Mouse (Mus musculus) B cell, adult 2 months (primary cell): ENCODE data around the gene Atad3a.
"Not testable (repeated sequence)": the region's sequence is repeated elsewhere in the genome, so short reads cannot be mapped to it uniquely, and the experiment has no call there.

Experiments used
- DNase-seq, 2 experiments: peaks; one replicate each; pipeline ENCODE4 v3.0.0; 2022

The Atad3a gene

GRCm38 (mm10) chr4:155774971-155775740 is 14.3 kb upstream of the Atad3a start:
- peak; percentile 55 to 61 for DNase-seq

GRCm38 (mm10) chr4:155774280-155774754 is 13.4 kb upstream of the Atad3a start, which contains the start of gene Vwa1:
Vwa1 (minus strand) TSS chr4:155774698.
- peak; percentile 88 to 92 for DNase-seq

- DNase-seq: no peak
These were observed 12.6 kb upstream of the Atad3a start for GRCm38 (mm10) chr4:155773335-155774078.

GRCm38 (mm10) chr4:155772786-155773185 is 11.9 kb upstream of the Atad3a start:
- DNase-seq: no peak

GRCm38 (mm10) chr4:155771706-155772105 is 10.8 kb upstream of the Atad3a start:
- no peak for DNase-seq

GRCm38 (mm10) chr4:155770626-155771025 is 9.7 kb upstream of the Atad3a start:
- no peak for DNase-seq

- DNase-seq: peak; percentile 89 to 92
These were observed 9.1 kb upstream of the Atad3a start for GRCm38 (mm10) chr4:155769880-155770512.

- DNase-seq: no peak
These were observed 8.6 kb upstream of the Atad3a start for GRCm38 (mm10) chr4:155769496-155769879.

- no peak for DNase-seq
These were observed 1.5 kb upstream of the Atad3a start for GRCm38 (mm10) chr4:155762357-155762756.

GRCm38 (mm10) chr4:155761356-155762099 is 635 bp upstream of the Atad3a start:
- no peak for DNase-seq

- DNase-seq: peak; percentile 58 to 62
These were observed 856 bp downstream of the Atad3a start for GRCm38 (mm10) chr4:155759862-155760612.

GRCm38 (mm10) chr4:155757011-155757410 is 3.9 kb downstream of the Atad3a start:
- no peak for DNase-seq

- no peak for DNase-seq
These were observed 14.1 kb downstream of the Atad3a start for GRCm38 (mm10) chr4:155746575-155747490.

- no peak for DNase-seq
These were observed 14.8 kb downstream of the Atad3a start for GRCm38 (mm10) chr4:155746036-155746548.

GRCm38 (mm10) chr4:155745136-155745535 is 15.8 kb downstream of the Atad3a start:
- DNase-seq: no peak

- no peak for DNase-seq
These were observed 16.4 kb downstream of the Atad3a start for GRCm38 (mm10) chr4:155744474-155744873.

GRCm38 (mm10) chr4:155742684-155743083 is 18.2 kb downstream of the Atad3a start:
- DNase-seq: no peak

- DNase-seq: not testable (repeated sequence)
These were observed 20.2 kb downstream of the Atad3a start for GRCm38 (mm10) chr4:155740681-155741080.

GRCm38 (mm10) chr4:155739741-155740636 is 20.9 kb downstream of the Atad3a start:
- no peak for DNase-seq
